Mouse (Mus musculus) C2C12 (cell line): ENCODE results near the gene Ssh2. TPM values are rescaled to one million over a fixed set of nuclear protein-coding genes. Genes with fewer than 3 reads are reported as not detected.

Experiments
- H3K27me3 ChIP-seq: one replicate; pipeline ENCODE4 v1.6.1; 2011; ENCODE audit not compliant: control insufficient read depth, insufficient read depth, insufficient read length
- H3K36me3 ChIP-seq: one replicate; pipeline ENCODE4 v1.6.1; 2011; ENCODE audit not compliant: control insufficient read depth, insufficient read depth
- H3K4me3 ChIP-seq: one replicate; pipeline ENCODE4 v1.5.1; 2011; ENCODE audit warnings: mild to moderate bottlenecking, control low read depth; ENCODE audit not compliant: poor library complexity, insufficient read depth, severe bottlenecking
- H3K79me2 ChIP-seq: one replicate; pipeline ENCODE4 v1.6.1; 2011; ENCODE audit not compliant: control insufficient read depth, insufficient read depth
- H3K79me3 ChIP-seq: one replicate; pipeline ENCODE4 v1.6.1; 2011; ENCODE audit warnings: low read depth, control low read depth
- H3ac ChIP-seq: one replicate; pipeline ENCODE3; 2011; ENCODE audit warnings: low read depth; ENCODE audit not compliant: control insufficient read depth, insufficient read length
- CEBPB ChIP-seq: IDR thresholded peaks from one replicate; pipeline ENCODE4 v1.6.1; 2011; ENCODE audit warnings: low read depth, mild to moderate bottlenecking, control low read depth, moderate library complexity
- CTCF ChIP-seq: IDR thresholded peaks from one replicate; pipeline ENCODE4 v1.5.1; 2011; ENCODE audit not compliant: control insufficient read depth, insufficient read depth, insufficient read length
- FOSL1 ChIP-seq: IDR thresholded peaks from one replicate; pipeline ENCODE4 v1.8.0; 2011; ENCODE audit warnings: mild to moderate bottlenecking, low read length; ENCODE audit not compliant: poor library complexity, insufficient read depth, severe bottlenecking
- MAX ChIP-seq: IDR thresholded peaks from one replicate; pipeline ENCODE4 v1.6.1; 2011; ENCODE audit warnings: mild to moderate bottlenecking, control low read depth
- MYOD1 ChIP-seq: IDR thresholded peaks from one replicate; pipeline ENCODE4 v1.6.1; 2011; ENCODE audit warnings: low read depth; ENCODE audit not compliant: control insufficient read depth, insufficient read length
- MYOG ChIP-seq: IDR thresholded peaks from one replicate; pipeline ENCODE4 v1.6.1; 2011; ENCODE audit not compliant: control insufficient read depth, insufficient read length; ENCODE audit errors: extremely low read depth
- USF1 ChIP-seq: IDR thresholded peaks from one replicate; pipeline ENCODE4 v1.6.1; 2011; ENCODE audit warnings: low read depth, mild to moderate bottlenecking, control low read depth, moderate library complexity
- polyA plus RNA-seq: library from polyadenylated mRNA; unstranded; fragments of >200 nt; fragmentation: generic; extraction: Trizol; gene quantifications from one replicate; pipeline ENCODE4 v1.2.1, GENCODE M21; 2012; ENCODE audit warnings: missing spikeins

The Ssh2 gene
- polyA plus RNA-seq, 1 experiment = 2.7 TPM

GRCm38 (mm10) chr11:77507426-77507825 is 291.3 kb downstream of the Ssh2 start:
- no peak overlapping the region for H3ac ChIP-seq
- no peak for TF ChIP-seq CEBPB
- TF ChIP-seq MAX = no peak
- TF ChIP-seq USF1 = no peak
- TF ChIP-seq MYOD1 = no peak
- no peak for TF ChIP-seq CTCF
- TF ChIP-seq MYOG = no peak
- no peak for TF ChIP-seq FOSL1
- H3K36me3 ChIP-seq = peaks cover 71% of the 10 kb centered on the region
- H3K79me3 ChIP-seq = peaks cover 5% of the 10 kb centered on the region
- no peaks in the 10 kb centered on the region for H3K27me3 ChIP-seq
- H3K4me3 ChIP-seq = no peak overlapping the region
- H3K79me2 ChIP-seq = no peaks in the 10 kb centered on the region

GRCm38 (mm10) chr11:77508068-77509021 is 292.3 kb downstream of the Ssh2 start:
- Histone ChIP-seq H3K36me3 (peaks cover 62% of the 10 kb centered on the region), H3K27me3 (no peaks in the 10 kb centered on the region), H3K79me2 (no peaks in the 10 kb centered on the region), H3K79me3 (peaks cover 2% of the 10 kb centered on the region), H3K4me3 (no peak overlapping the region), H3ac (no peak overlapping the region)
- peak; percentile 70 for TF ChIP-seq CTCF
- no peak for TF ChIP-seq FOSL1
- peak; percentile 91 for TF ChIP-seq MAX
- no peak for TF ChIP-seq MYOG
- peak; percentile 70 for TF ChIP-seq USF1
- no peak for TF ChIP-seq CEBPB

Other genes with a start within 250 kb of the Ssh2 start
- gene Slc6a4, start 217.7 kb upstream of the Ssh2 start, polyA plus RNA-seq = 0.06 TPM
- 2.7 TPM for gene Nsrp1, start 137.9 kb upstream of the Ssh2 start, polyA plus RNA-seq
- 0.05 TPM for gene Efcab5, start 27.3 kb upstream of the Ssh2 start, polyA plus RNA-seq
- gene Coro6, start 246.1 kb downstream of the Ssh2 start, polyA plus RNA-seq = 12.8 TPM